Mouse (Mus musculus) forebrain, embryonic 14.5 days (tissue): ENCODE measurements at regions not wholly inside any gene's neighbourhood (a gene's known extent, or its start where the extent isn't known, plus 50 kb on each side); places are given as distances from the start of the nearest gene placed in this dataset.

Source experiments
- ATAC-seq: fragments of 200-750 bp; cut with Nextera tagmentation; 2 replicates; pipeline ENCODE4 v1.8.0; 2017; ENCODE audit warnings: mild to moderate bottlenecking, moderate library complexity
- DNase-seq: peaks from one replicate; pipeline ENCODE4 v3.0.0-alpha.2; 2015; ENCODE audit warnings: low spot score
- H3K27ac ChIP-seq: fragments of 300-500 bp; sonication (generic); 2 replicates; pipeline ENCODE4 v1.5.1; 2014; ENCODE audit warnings: low read depth, mild to moderate bottlenecking, control low read depth, low read length, moderate library complexity
- H3K27me3 ChIP-seq: fragments of 300-500 bp; sonication (generic); replicated peaks from 2 replicates; pipeline ENCODE4 v1.6.1; 2014; ENCODE audit warnings: low read length, control low read depth, mixed read lengths; ENCODE audit not compliant: control insufficient read depth, insufficient read depth
- H3K36me3 ChIP-seq: fragments of 300-500 bp; sonication (generic); 2 replicates; pipeline ENCODE4 v1.6.1; 2014; ENCODE audit warnings: low read length, control low read depth; ENCODE audit not compliant: control insufficient read depth, insufficient read depth
- H3K4me1 ChIP-seq: fragments of 300-500 bp; sonication (generic); 2 replicates; pipeline ENCODE4 v1.6.1; 2014; ENCODE audit warnings: antibody characterized with exemption, low read length, control low read depth; ENCODE audit not compliant: control insufficient read depth, insufficient read depth
- H3K4me2 ChIP-seq: fragments of 300-500 bp; sonication (generic); 2 replicates; pipeline ENCODE4 v1.6.1; 2014; ENCODE audit warnings: mild to moderate bottlenecking, control low read depth, low read length
- H3K4me3 ChIP-seq: fragments of 300-500 bp; sonication (generic); 2 replicates; pipeline ENCODE4 v1.5.1; 2014; ENCODE audit warnings: low read depth, low read length, control low read depth
- H3K9ac ChIP-seq: fragments of 300-500 bp; sonication (generic); 2 replicates; pipeline ENCODE4 v1.6.1; 2014; ENCODE audit warnings: mild to moderate bottlenecking, low read length, control low read depth, moderate library complexity
- H3K9me3 ChIP-seq: fragments of 300-500 bp; sonication (generic); replicated peaks from 2 replicates; pipeline ENCODE4 v1.6.1; 2016; ENCODE audit warnings: low read length, control low read depth, mixed read lengths; ENCODE audit not compliant: control insufficient read depth
- WGBS: fragments of 180-500 bp; shearing (Covaris S2); extraction: QIAGEN DNeasy Blood & Tissue Kit; methylation state at CpG from one replicate; pipeline ENCODE4 v1.1.7; 2014; 5-methylcytosine and 5-hydroxymethylcytosine counted together

GRCm38 (mm10) chr15:18189622-18190308 lies 629.0 kb upstream of the Cdh10 start:
- peaks cover 6% of the 10 kb centered on the region; the same call in 1 of the 2 replicates for H3K4me1 ChIP-seq
- no peak overlapping the region for H3K4me2 ChIP-seq
- no peak overlapping the region for H3K9ac ChIP-seq
- DNase-seq (peak; percentile 94), ATAC-seq (peak; percentile 99)
- no peaks in the 10 kb centered on the region for H3K9me3 ChIP-seq
- H3K27ac ChIP-seq, result peak overlapping the region; percentile 74
- 19% methylated on average over 5 of the region's 5 CpGs for WGBS
- no peak overlapping the region for H3K4me3 ChIP-seq
- H3K27me3 ChIP-seq, result no peaks in the 10 kb centered on the region
- H3K36me3 ChIP-seq, result no peaks in the 10 kb centered on the region

- 65% methylated on average over 1 of the region's 1 CpGs for WGBS
- H3K9ac ChIP-seq, result no peak overlapping the region
- H3K4me2 ChIP-seq, result no peak overlapping the region
- DNase-seq (peak; percentile 52), ATAC-seq (peak; percentile 62; the same call in 1 of the 2 replicates)
- 0 out of 2 replicates have a peak overlapping the region, but pooled peaks have one; percentile 2 for H3K27ac ChIP-seq
- peaks cover 6% of the 10 kb centered on the region; the same call in 1 of the 2 replicates for H3K4me1 ChIP-seq
- no peaks in the 10 kb centered on the region for H3K27me3 ChIP-seq
- no peaks in the 10 kb centered on the region for H3K36me3 ChIP-seq
- no peaks in the 10 kb centered on the region for H3K9me3 ChIP-seq
- no peak overlapping the region for H3K4me3 ChIP-seq
Observed at GRCm38 (mm10) chr15:18190490-18190889, 628.3 kb upstream of the Cdh10 start.

DNA sequence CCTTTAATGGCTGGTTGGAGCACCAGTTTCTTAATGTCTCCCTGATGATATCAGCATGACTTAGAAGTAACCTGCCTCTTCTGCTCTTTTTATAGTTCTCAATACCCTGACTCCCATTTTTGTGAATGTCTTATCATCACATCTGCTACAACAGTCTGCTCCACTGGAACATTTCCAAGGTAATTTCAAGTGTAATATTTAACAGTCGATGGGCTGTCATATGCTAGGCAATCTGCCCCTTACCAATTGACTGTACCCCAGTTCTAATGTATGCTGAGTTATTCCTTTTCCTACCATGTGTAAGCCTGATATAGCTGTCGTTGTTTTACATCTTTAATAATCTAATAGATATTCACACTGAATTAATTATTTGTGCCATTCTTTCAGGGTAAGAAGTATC lies 607.6 kb upstream of the Cdh10 start:
- H3K9me3 ChIP-seq, result no peaks in the 10 kb centered on the region
- DNase-seq, result peak; percentile 84
- H3K9ac ChIP-seq, result no peak overlapping the region
- 60% methylated on average over 2 of the region's 2 CpGs for WGBS
- no peaks in the 10 kb centered on the region for H3K4me1 ChIP-seq
- H3K4me2 ChIP-seq, result no peak overlapping the region
- no peaks in the 10 kb centered on the region for H3K27me3 ChIP-seq
- no peaks in the 10 kb centered on the region for H3K36me3 ChIP-seq
- no peak overlapping the region for H3K4me3 ChIP-seq
- ATAC-seq, result peak; percentile 95
- no peak overlapping the region for H3K27ac ChIP-seq

- Histone ChIP-seq H3K36me3 (no peaks in the 10 kb centered on the region), H3K4me3 (no peak overlapping the region), H3K4me1 (no peaks in the 10 kb centered on the region), H3K27me3 (no peaks in the 10 kb centered on the region), H3K9me3 (no peaks in the 10 kb centered on the region), H3K27ac (no peak overlapping the region), H3K9ac (no peak overlapping the region), H3K4me2 (no peak overlapping the region)
- ATAC-seq, result no peak
- DNase-seq, result no peak
Observed at GRCm38 (mm10) chr15:18219913-18220312, 598.8 kb upstream of the Cdh10 start.
